Mouse (Mus musculus): ENCODE data around the gene Slc12a3. TPM values are rescaled to one million over a fixed set of nuclear protein-coding genes. Genes with fewer than 3 reads are reported as not detected.
A peak's percentile ranks its signal among the peaks of the same experiment; 100 is the strongest.

Gene Slc12a3
- polyA plus RNA-seq, 1 experiment from 2014 or later = not detected

DNA sequence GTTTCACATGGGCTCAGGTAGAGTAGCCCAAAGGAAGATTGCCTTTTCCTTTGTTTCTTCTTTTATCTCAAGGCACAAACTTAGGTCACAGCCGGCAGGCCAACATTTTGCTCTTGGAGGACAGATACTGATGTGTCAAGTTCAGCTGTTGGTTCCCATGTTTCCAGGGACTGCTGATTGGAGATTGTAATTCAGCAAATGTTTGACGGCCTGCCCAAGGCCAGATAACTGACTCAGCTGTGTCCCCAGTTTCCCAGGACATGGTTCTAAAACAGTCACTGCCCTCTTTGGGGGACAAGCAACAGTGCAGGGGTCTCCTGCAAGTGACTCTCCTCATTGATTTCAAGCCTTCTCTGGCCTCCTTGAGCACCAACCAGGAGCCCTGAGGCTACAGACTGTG lies 9.0 kb upstream of the Slc12a3 start:
- 95% methylated on average over 2 of the region's 2 CpGs for WGBS
- no peak for ATAC-seq (ENCODE audit: insufficient read depth, low FRiP score, low TSS enrichment)

DNA sequence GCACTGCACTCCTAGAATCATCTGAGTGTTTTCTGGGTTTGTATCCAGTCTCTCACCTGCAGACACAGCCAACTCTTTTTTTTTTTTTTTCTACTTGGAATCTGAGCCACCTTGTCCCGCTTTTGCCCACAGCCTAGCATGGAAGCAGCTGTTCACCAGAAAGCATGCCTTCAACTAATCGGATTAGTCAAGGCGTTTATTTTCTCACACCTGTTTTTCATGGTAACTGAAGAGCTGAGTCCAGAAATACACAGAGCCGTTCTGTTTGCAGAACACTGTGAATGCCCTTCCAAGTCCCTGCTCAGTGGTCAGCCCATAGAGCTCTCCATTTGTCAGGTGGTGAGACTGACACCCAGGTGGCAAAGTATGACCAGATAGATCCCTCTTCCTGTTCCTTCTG lies 6.9 kb upstream of the Slc12a3 start:
- H3K9ac ChIP-seq (ENCODE audit: low read length) = no peak overlapping the region
- no peak overlapping the region for H3K4me3 ChIP-seq (ENCODE audit: low read depth, low read length)
- H3K9me3 ChIP-seq (ENCODE audit: control insufficient read depth, low read length) = no peaks in the 10 kb centered on the region
- ATAC-seq (ENCODE audit: insufficient read depth, low FRiP score, low TSS enrichment) (no peak), DNase-seq (ENCODE audit: low spot score) (no peak)
- no peak overlapping the region for H3K4me2 ChIP-seq (ENCODE audit: low read depth)
- no peak overlapping the region for H3K27ac ChIP-seq (ENCODE audit: low read depth, low read length)
- WGBS = 74% methylated on average over 4 of the region's 4 CpGs
- no peaks in the 10 kb centered on the region for H3K27me3 ChIP-seq (ENCODE audit: control insufficient read depth, insufficient read depth, low read length)
- no peaks in the 10 kb centered on the region for H3K36me3 ChIP-seq (ENCODE audit: control insufficient read depth, insufficient read depth, low read length)
- H3K4me1 ChIP-seq (ENCODE audit: control insufficient read depth, insufficient read depth, low read length) = no peaks in the 10 kb centered on the region

More for the DNA sequence above, 9.0 kb upstream of the Slc12a3 start:
- no peaks in the 10 kb centered on the region for H3K4me1 ChIP-seq (ENCODE audit: control insufficient read depth, insufficient read depth, low read length)
- no peaks in the 10 kb centered on the region; the same call in 1 of the 2 replicates for H3K36me3 ChIP-seq (ENCODE audit: control insufficient read depth, insufficient read depth, low read length)
- no peak for DNase-seq (ENCODE audit: low spot score)
- H3K27ac ChIP-seq (ENCODE audit: low read depth, low read length) = no peak overlapping the region
- no peaks in the 10 kb centered on the region for H3K27me3 ChIP-seq (ENCODE audit: control insufficient read depth, insufficient read depth, low read length)
- H3K9me3 ChIP-seq (ENCODE audit: control insufficient read depth, low read length) = no peaks in the 10 kb centered on the region
- H3K9ac ChIP-seq (ENCODE audit: low read length) = no peak overlapping the region
- no peak overlapping the region for H3K4me3 ChIP-seq (ENCODE audit: low read depth, low read length)
- H3K4me2 ChIP-seq (ENCODE audit: low read depth) = no peak overlapping the region

DNA sequence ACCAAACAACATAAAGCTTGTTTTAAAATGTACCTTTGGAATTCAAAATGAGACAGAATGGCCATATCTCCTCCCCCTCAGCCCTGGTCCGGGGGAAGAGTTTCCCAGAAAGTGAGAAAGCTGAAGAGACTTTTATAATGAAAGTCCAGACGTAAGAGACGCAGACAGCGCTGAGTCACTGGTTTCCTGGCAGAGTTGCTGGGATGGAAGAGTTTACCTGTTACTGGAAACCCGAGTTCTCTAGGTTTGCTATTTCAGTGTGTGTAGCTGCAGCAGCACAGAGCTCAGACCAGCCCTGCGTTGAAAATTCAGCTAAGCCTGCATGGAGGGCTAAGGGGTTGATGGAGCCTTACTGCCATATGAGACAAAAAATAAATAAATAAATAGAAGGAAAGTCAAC lies 6.0 kb upstream of the Slc12a3 start:
- ATAC-seq (ENCODE audit: insufficient read depth, low FRiP score, low TSS enrichment) (no peak), DNase-seq (ENCODE audit: low spot score) (no peak)
- H3K9me3 ChIP-seq (ENCODE audit: control insufficient read depth, low read length) = no peaks in the 10 kb centered on the region
- no peak overlapping the region for H3K4me2 ChIP-seq (ENCODE audit: low read depth)
- no peaks in the 10 kb centered on the region for H3K4me1 ChIP-seq (ENCODE audit: control insufficient read depth, insufficient read depth, low read length)
- no peaks in the 10 kb centered on the region for H3K27me3 ChIP-seq (ENCODE audit: control insufficient read depth, insufficient read depth, low read length)
- H3K9ac ChIP-seq (ENCODE audit: low read length) = no peak overlapping the region
- H3K27ac ChIP-seq (ENCODE audit: low read depth, low read length) = no peak overlapping the region
- 91% methylated on average over 6 of the region's 6 CpGs for WGBS
- H3K36me3 ChIP-seq (ENCODE audit: control insufficient read depth, insufficient read depth, low read length) = no peaks in the 10 kb centered on the region
- no peak overlapping the region for H3K4me3 ChIP-seq (ENCODE audit: low read depth, low read length)

DNA sequence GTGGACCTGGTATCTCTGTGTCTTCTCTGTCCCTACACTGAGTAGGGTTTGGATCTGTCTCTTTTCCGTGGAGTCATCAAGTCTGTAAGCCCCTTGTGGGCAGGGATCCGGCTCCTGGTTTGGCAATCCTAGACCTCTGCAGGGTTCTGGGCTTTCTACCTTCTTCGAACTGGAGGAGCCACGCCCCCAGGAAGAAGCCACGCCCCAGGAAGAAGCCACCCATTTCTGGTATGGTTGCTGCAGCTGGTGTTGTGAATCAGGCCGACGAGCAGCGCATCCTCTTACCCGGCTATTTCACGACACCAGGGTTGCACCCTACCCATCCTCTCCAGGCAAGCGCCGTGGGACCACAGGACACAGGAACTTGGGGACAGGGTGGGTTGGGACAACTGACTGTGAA lies 4.9 kb upstream of the Slc12a3 start:
- DNase-seq (ENCODE audit: low spot score) = no peak
- Histone ChIP-seq H3K9me3 (ENCODE audit: control insufficient read depth, low read length) (no peaks in the 10 kb centered on the region), H3K27me3 (ENCODE audit: control insufficient read depth, insufficient read depth, low read length) (no peaks in the 10 kb centered on the region), H3K9ac (ENCODE audit: low read length) (no peak overlapping the region), H3K36me3 (ENCODE audit: control insufficient read depth, insufficient read depth, low read length) (no peaks in the 10 kb centered on the region), H3K4me1 (ENCODE audit: control insufficient read depth, insufficient read depth, low read length) (no peaks in the 10 kb centered on the region), H3K4me2 (ENCODE audit: low read depth) (no peak overlapping the region), H3K4me3 (ENCODE audit: low read depth, low read length) (no peak overlapping the region), H3K27ac (ENCODE audit: low read depth, low read length) (no peak overlapping the region)
- WGBS = 51% methylated on average over 12 of the region's 12 CpGs
- ATAC-seq (ENCODE audit: insufficient read depth, low FRiP score, low TSS enrichment) = no peak

DNA sequence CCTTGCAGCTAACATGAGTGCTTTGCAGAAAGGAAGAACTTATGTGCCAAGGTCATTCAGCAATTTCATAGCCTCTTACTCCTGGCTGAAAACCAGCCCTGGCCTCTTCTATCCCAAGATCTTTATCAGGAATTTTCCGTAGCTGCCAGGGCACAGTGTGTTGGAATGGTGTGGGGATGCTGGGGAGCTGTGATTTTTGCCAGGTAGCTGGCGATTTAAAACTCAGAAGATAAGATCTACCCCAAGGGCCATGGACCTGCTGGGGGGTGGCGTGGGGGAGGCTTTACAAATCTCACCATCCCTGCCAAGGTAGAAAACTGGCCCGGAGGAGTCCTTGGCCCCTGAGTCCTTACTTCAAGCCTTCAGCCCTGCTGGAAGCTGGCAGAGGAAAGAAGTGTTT lies 3.0 kb upstream of the Slc12a3 start:
- Histone ChIP-seq H3K9ac (ENCODE audit: low read length) (no peak overlapping the region), H3K27me3 (ENCODE audit: control insufficient read depth, insufficient read depth, low read length) (no peaks in the 10 kb centered on the region), H3K4me1 (ENCODE audit: control insufficient read depth, insufficient read depth, low read length) (no peaks in the 10 kb centered on the region; the same call in 1 of the 2 replicates), H3K9me3 (ENCODE audit: control insufficient read depth, low read length) (no peaks in the 10 kb centered on the region), H3K36me3 (ENCODE audit: control insufficient read depth, insufficient read depth, low read length) (no peaks in the 10 kb centered on the region), H3K4me3 (ENCODE audit: low read depth, low read length) (no peak overlapping the region), H3K27ac (ENCODE audit: low read depth, low read length) (no peak overlapping the region), H3K4me2 (ENCODE audit: low read depth) (no peak overlapping the region)
- WGBS = 83% methylated on average over 4 of the region's 4 CpGs
- ATAC-seq (ENCODE audit: insufficient read depth, low FRiP score, low TSS enrichment) (no peak), DNase-seq (ENCODE audit: low spot score) (no peak)

DNA sequence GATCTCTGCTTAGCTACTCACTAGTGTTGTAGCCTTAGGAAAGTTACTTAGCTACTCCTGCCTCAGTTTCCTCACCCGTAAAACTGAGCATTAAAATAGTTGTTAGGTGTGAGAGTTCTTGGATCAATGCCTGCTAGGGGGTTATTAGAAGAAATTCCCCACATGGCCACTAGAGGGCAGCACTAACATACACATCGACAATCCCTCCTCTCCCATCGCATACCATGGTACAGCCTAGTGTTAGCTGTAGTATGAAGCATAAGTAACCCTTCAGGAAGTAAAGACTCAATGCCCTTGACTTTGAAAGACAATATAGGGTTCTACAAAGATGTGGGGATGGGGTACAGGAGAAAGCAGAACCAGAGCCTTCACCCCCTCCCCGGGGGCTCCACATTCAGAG lies 1.7 kb downstream of the Slc12a3 start:
- no peak overlapping the region for H3K9ac ChIP-seq (ENCODE audit: low read length)
- no peaks in the 10 kb centered on the region for H3K9me3 ChIP-seq (ENCODE audit: control insufficient read depth, low read length)
- H3K27ac ChIP-seq (ENCODE audit: low read depth, low read length) = no peak overlapping the region
- no peak overlapping the region for H3K4me2 ChIP-seq (ENCODE audit: low read depth)
- ATAC-seq (ENCODE audit: insufficient read depth, low FRiP score, low TSS enrichment) (no peak), DNase-seq (ENCODE audit: low spot score) (peak; percentile 59)
- no peak overlapping the region for H3K4me3 ChIP-seq (ENCODE audit: low read depth, low read length)
- no peaks in the 10 kb centered on the region for H3K36me3 ChIP-seq (ENCODE audit: control insufficient read depth, insufficient read depth, low read length)
- WGBS = 30% methylated on average over 4 of the region's 4 CpGs
- no peaks in the 10 kb centered on the region; the same call in 1 of the 2 replicates for H3K4me1 ChIP-seq (ENCODE audit: control insufficient read depth, insufficient read depth, low read length)
- no peaks in the 10 kb centered on the region for H3K27me3 ChIP-seq (ENCODE audit: control insufficient read depth, insufficient read depth, low read length)

DNA sequence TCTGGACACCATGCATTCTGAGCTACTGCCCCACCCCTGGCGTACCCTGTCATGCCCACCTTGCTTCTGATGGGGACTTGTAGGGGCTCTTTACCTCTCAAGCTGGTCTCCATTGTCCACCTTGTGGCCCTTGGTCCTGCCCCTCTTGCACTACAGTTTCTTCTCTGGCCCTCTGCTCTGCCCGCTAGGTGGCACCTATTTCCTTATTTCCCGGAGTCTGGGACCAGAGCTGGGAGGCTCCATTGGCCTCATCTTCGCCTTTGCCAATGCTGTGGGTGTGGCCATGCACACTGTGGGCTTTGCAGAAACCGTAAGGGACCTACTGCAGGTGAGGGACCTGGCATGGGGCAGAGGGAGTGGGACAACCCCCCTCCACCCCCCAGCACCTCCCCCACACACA lies 4.3 kb downstream of the Slc12a3 start:
- ATAC-seq (ENCODE audit: insufficient read depth, low FRiP score, low TSS enrichment) (no peak), DNase-seq (ENCODE audit: low spot score) (no peak)
- Histone ChIP-seq H3K4me3 (ENCODE audit: low read depth, low read length) (no peak overlapping the region), H3K9me3 (ENCODE audit: control insufficient read depth, low read length) (no peaks in the 10 kb centered on the region), H3K9ac (ENCODE audit: low read length) (no peak overlapping the region), H3K36me3 (ENCODE audit: control insufficient read depth, insufficient read depth, low read length) (no peaks in the 10 kb centered on the region), H3K4me1 (ENCODE audit: control insufficient read depth, insufficient read depth, low read length) (no peaks in the 10 kb centered on the region; the same call in 1 of the 2 replicates), H3K4me2 (ENCODE audit: low read depth) (no peak overlapping the region), H3K27me3 (ENCODE audit: control insufficient read depth, insufficient read depth, low read length) (no peaks in the 10 kb centered on the region), H3K27ac (ENCODE audit: low read depth, low read length) (no peak overlapping the region)
- WGBS = 48% methylated on average over 5 of the region's 5 CpGs

DNA sequence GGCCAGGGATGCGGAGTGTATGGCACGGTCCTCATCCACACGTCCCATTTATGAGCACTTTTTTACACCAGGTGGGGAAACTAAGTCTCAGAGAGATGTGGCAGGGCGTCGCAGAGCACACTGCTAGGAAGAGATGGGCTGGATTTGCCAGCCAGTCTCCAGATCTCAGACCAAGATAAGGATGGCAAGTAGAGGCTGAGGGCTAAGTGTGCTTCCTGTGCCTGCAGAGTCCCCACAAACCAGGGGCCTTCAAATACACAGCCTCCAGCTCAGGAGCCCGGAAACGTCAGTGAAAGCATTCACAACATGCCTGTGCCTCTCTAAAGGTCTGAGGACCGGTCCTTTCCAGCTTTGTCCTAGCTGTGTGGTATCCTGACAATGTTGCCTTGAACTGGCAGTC lies 8.6 kb downstream of the Slc12a3 start:
- no peak overlapping the region for H3K27ac ChIP-seq (ENCODE audit: low read depth, low read length)
- H3K9ac ChIP-seq (ENCODE audit: low read length) = no peak overlapping the region
- H3K27me3 ChIP-seq (ENCODE audit: control insufficient read depth, insufficient read depth, low read length) = no peaks in the 10 kb centered on the region
- H3K4me1 ChIP-seq (ENCODE audit: control insufficient read depth, insufficient read depth, low read length) = no peaks in the 10 kb centered on the region
- WGBS = 84% methylated on average over 8 of the region's 8 CpGs
- no peak overlapping the region for H3K4me3 ChIP-seq (ENCODE audit: low read depth, low read length)
- ATAC-seq (ENCODE audit: insufficient read depth, low FRiP score, low TSS enrichment) (no peak), DNase-seq (ENCODE audit: low spot score) (no peak)
- no peak overlapping the region for H3K4me2 ChIP-seq (ENCODE audit: low read depth)
- H3K36me3 ChIP-seq (ENCODE audit: control insufficient read depth, insufficient read depth, low read length) = no peaks in the 10 kb centered on the region
- H3K9me3 ChIP-seq (ENCODE audit: control insufficient read depth, low read length) = no peaks in the 10 kb centered on the region

DNA sequence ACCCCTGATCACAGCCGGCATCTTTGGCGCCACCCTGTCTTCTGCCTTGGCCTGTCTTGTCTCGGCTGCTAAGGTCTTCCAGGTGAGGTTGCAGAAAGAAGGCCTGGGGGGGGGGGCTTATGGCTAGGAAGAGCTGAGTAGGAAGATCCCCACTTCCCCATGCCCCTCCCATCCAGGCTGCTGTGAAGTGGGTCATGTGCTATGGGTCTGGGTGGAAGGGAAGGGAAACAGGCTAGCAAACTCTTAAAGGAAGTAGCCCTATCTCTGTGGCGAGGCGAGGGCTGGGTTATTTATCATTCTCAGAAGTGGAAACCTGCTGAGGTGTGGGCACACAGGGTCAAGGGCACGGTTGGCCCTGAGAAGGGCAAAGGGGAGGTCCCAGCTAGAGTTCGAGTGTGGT lies 11.8 kb downstream of the Slc12a3 start:
- Histone ChIP-seq H3K4me3 (ENCODE audit: low read depth, low read length) (no peak overlapping the region), H3K9me3 (ENCODE audit: control insufficient read depth, low read length) (no peaks in the 10 kb centered on the region), H3K36me3 (ENCODE audit: control insufficient read depth, insufficient read depth, low read length) (no peaks in the 10 kb centered on the region), H3K27me3 (ENCODE audit: control insufficient read depth, insufficient read depth, low read length) (no peaks in the 10 kb centered on the region), H3K9ac (ENCODE audit: low read length) (no peak overlapping the region), H3K27ac (ENCODE audit: low read depth, low read length) (no peak overlapping the region), H3K4me1 (ENCODE audit: control insufficient read depth, insufficient read depth, low read length) (no peaks in the 10 kb centered on the region), H3K4me2 (ENCODE audit: low read depth) (no peak overlapping the region)
- WGBS = 87% methylated on average over 7 of the region's 7 CpGs
- DNase-seq (ENCODE audit: low spot score) (no peak), ATAC-seq (ENCODE audit: insufficient read depth, low FRiP score, low TSS enrichment) (no peak)
